Mouse (Mus musculus) right cerebral cortex, postnatal 10 days (tissue): ENCODE data around the gene Mbd3.

Experiments
- DNase-seq, 2 experiments: peaks; one replicate each; pipeline ENCODE4 v3.0.0; 2021; ENCODE audit warnings: low spot score in 2 of 2

Mbd3 gene

GRCm38 (mm10) chr10:80399191-80399972 is at the start of gene Mbd3:
Gene Mbd3 (minus strand): TSS chr10:80399550.
- peak; percentile 100 for DNase-seq

DNA sequence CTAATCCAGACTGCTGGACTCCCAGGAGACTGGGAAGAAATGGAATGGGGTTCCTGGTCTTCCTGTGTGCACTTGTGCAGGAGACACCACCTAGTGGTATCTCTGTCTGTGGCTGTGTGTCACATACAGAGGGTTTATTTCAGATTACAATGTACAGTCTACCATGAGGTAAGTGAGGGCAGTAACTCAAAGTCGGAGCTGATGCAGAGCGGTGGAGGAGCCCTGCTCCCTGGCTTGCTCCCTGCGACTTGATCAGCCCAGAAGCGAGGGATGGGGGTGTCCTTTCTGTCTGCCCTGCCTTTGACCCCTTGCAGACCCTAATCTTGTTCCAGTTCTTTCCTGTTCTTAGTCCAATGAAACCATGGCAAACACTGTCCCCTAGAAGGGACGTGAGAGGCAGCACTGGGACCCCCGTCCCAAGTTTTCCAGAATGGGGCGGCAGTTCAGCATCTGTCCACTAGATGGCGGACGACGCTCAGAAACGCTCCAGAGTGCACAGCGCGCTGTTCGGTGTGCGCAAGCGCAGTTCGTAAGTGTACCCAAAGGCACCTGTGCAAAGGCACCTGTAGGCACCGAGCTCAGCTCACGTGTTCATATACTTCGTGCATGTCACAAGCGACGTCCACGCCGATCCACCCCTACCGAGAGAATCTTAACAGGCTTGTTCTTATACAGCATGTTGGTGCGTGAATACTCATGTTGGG is 46.7 kb upstream of the Mbd3 start:
- DNase-seq: peak; percentile 81 to 86

GRCm38 (mm10) chr10:80445052-80445451 is 45.7 kb upstream of the Mbd3 start:
- DNase-seq: no peak

GRCm38 (mm10) chr10:80444339-80445045 is 45.1 kb upstream of the Mbd3 start:
- DNase-seq: no peak

DNA sequence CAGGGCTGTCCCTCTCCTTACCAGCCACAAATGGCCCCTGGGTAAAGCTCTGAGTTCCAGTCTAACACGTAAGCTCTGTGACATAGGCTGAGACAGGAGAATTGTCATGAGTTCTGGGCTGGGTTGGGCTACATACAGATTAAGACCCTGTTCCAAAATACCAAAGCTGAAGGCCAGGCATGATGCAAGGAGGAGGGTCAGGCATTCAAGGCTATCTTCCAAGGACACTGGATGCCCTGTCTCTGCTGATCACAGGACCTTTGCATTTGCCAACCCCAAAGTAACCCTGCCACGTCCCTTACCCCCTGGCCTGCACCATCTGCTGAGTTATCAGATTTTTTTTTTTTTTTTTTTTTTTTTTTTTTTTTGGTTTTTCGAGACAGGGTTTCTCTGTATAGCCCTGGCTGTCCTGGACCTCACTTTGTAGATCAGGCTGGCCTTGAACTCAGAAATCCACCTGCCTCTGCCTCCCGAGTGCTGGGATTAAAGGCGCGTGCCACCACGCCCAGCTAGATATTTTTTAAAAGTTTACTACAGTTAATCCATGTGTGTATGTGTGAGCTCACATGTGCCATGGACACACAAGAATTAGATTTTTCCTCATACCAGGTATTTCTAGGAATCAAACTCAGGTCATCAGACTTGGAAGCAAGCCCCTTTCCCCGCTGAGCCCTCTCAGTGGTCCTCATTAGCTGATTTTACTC is 44.4 kb upstream of the Mbd3 start:
- DNase-seq: no peak

GRCm38 (mm10) chr10:80442989-80443388 is 43.6 kb upstream of the Mbd3 start:
- DNase-seq: no peak

DNA sequence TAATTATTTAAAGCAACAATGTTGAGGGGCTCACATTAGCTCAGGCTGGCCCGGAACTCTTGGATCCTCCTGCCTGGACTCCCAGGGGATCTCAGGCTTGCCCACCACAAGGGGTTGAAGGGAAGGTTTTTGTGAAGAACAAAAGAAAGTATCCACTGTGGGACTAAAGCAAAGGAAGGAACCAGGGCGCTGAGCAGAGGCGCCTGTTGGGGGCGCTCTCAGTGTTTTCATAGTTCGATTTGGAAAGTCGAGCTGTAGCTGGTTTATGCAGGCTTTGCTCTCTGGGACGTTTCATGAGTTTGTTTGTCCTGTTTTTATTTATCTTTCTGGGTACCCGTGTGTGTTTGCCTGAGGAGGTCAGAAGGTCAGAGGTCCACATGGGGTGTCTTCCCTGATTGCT is 42.2 kb upstream of the Mbd3 start:
- no peak for DNase-seq

DNA sequence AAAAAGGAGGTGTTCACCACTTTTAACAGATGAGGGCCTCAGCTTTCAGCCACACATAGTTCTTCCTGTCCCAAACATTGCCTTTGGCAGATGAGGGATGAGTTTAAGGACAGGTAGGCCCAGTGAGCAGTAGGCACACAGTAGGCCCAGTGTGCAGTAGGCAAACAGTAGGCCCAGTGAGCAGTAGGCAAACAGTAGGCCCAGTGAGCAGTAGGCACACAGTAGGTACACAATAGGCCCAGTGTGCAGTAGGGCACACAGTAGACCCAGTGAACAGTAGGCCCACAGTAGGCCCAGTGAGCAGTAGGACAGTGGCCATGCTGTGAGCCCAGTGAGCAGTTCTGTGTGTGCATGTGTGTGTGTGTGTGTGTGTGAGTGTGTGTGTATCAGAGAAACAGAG is 40.7 kb upstream of the Mbd3 start:
- DNase-seq: no peak

- no peak for DNase-seq
Observed at GRCm38 (mm10) chr10:80437973-80438372, 38.6 kb upstream of the Mbd3 start.

GRCm38 (mm10) chr10:80436276-80436675 is 36.9 kb upstream of the Mbd3 start:
- DNase-seq: no peak

DNA sequence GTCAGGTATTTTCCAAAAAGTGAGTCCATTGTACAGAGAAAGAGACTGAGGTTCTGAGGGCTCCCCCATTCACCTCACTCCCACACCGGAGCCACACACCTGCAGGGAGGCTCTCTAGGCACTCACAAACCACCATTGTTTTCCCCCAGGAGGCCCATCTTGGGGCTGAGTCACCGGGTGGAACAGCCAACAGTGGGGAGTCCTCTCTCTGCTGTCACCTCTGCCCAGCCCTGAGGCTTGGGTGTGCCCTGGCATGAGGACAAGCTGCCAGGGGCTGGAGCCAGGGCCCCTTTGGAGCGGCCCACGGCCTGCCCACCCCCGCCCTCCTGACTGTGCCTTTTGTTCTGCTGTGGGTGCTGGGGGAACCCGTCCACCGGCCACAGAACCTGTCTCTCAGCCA is 36.4 kb upstream of the Mbd3 start:
- DNase-seq: no peak

DNA sequence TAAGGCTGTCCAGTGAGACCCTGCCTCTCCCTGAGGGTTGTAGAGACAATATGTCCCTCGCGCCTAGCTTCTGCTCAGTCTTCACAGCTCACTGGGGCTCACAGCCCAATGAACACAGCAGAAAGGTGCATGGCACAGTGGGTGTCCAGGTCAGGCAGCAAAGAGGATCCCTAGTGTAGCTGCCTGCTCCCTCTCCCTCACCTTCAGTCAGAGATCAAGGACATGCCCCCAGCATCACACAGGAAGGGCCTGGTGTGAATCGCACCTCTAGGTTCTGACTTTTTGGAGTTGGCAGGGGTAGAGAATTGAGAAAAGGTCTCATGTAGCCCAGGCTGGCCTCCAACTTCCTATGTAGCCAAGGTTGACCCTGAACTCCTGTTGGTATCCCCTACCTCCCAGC is 35.5 kb upstream of the Mbd3 start:
- DNase-seq: peak in 1 of 2 experiments; percentile 32

- DNase-seq: no peak
Observed at GRCm38 (mm10) chr10:80434233-80434592, 34.9 kb upstream of the Mbd3 start.

GRCm38 (mm10) chr10:80433513-80434232 is 34.3 kb upstream of the Mbd3 start, which contains the start of gene Tcf3:
Gene Tcf3 (minus strand): TSS chr10:80433647.
- peak; percentile 97 to 98 for DNase-seq

DNA sequence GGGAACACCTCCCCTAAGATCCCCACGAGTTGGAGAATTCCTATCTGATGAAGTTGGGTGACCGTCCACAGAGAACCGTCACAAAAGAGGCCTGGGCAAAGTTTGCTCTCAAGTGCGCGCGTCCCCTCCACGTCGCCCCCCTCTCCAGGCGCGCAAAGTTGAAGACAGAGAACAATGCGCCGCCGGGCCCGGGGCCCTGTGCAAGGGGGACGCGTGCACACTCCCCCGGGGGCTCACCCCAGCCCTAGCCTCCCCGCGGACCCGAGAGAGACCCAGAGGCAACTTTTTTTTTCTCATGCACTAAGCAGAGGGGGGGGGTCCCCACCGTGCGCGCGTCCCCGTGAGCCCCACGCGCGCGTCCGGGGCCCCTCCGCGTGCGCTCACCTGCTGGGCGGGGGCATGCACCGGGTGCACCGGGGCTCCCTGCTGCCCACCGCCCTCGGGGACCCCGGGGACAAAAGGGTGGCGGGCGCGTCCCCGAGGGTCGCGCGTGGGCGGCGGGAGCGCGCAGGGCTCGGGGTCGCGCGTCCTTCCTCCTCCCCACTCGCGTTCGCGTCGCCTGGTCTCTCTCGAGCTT is 33.7 kb upstream of the Mbd3 start:
- peak in 1 of 2 experiments; percentile 55 for DNase-seq

DNA sequence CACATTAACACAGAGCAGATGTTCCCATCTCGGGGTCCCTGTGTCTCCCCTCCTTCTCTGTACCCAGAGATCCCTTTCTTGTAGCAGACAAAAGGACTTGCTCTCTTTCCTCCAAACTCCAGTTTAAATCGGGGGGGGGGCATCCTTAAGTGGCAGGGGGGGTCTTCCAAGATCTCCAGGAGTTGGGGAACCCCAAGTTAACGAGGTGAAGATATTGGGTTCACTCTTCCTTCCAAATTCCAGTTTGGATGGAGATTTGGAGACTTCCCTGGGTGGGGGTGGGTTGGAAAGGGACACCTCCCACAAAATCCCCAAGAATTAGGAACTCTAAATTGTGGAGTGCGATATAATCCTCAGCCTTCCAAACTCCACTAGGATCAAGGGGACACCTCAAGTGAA is 33.0 kb upstream of the Mbd3 start:
- no peak for DNase-seq

DNA sequence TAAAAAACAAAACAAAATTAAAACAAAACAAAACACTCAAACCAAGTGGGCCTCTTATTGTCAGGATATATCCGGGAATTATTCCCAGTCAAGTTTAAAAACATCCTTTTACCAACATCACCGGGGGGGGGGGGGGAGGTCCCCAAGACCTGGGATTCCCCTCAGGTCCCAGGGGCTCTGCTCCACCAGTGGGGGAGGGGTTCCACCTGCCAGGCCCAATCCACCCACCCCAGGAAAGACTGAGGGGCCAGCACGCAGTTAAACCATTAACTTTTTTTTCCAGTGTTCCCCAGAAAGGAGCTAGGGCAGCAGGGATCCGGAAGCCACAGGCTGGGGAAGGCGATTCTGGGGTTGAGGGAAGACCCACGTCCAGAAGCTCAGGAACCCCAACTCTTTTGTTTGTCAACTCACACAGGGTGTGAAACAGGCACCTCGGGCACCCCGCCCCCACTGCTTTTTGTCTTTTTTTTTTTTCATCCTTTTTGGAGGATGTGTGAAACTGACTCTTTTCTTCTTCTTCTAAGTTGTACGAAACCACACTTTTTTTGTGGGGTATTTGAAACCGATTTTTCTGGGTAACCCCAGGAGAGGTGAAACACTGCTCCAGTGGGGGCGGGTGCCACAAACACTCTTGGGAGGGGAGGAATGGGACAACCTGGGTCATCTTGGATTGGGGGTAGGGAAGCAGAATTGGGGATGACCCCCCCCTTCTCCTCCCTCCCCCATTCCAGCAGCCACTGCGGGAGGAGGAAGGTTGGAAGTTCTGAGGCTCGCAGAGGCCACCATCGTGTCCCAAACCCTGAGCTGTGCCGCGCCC is 32.4 kb upstream of the Mbd3 start:
- peak in 1 of 2 experiments; percentile 26 for DNase-seq

DNA sequence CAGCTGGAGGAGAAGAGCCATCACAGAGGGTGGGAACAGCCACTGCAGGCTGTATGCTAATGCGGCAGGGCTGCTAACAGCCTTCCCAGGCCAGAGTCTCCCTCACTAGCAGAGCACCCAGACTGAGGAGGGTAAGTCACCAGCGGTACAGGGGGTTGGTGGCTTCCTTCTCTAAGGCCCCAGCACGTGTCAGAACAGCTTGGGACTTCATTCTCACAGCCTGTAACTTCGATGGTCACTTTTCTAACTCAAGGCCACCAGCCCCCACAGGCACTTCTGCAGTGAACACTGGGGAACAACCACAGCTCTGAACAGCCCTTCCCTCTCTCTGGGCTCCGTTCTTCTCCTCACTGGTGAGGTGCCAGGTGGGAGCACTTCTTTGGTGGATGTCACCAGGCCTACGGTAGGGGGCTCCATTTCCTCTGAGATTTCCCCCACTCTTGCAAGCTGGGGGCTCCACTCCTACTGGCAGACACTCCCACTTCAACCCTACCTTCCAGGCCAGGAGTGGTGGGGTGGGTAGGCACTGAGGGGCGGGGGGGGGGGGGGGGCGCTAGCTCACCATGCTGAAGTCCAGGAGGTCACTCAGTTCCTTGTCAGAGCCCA is 31.1 kb upstream of the Mbd3 start:
- DNase-seq: peak in 1 of 2 experiments; percentile 36

DNA sequence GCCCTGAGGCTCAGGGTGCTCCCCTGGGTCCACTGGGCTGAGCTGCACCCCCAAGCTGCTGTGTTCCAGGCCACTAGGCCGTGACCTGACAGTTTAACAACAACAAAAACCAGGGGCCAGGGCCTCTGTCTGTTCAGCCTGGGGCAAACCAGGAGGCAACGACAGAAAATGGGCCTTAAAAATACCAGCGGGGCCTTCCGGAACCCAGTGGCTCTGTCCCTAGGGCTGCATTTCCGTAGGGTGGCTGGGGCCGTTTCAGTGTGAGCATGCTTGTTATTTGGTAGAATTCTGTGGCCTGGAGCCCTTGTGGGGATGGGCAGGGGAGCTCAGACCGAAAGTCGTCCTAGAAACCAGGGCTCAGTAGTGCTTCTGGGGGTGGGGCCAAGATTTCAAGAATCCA is 30.4 kb upstream of the Mbd3 start:
- DNase-seq: no peak

DNA sequence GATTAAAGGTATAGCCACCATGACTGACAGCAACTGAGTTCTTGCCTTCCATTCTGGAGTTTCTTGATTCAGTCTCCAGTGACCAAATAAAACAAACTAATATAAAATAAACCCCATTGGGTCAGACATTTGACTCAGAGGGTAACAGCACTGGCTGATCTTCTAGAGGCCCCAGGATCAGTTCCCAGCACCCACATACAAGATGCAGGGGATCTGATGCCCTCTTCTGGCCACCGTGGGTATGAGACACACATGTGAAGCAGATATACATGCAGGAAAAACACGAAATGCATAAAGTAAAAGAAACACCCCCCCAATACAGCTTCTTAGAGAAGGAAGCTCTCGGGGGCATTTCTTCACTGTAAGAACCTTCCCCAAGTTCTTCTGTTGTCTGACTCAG is 25.7 kb upstream of the Mbd3 start:
- no peak for DNase-seq
